Mouse (Mus musculus) brown adipose tissue, adult 24 weeks (tissue): ENCODE measurements around the gene Rps26. TPM values are rescaled to one million over a fixed set of nuclear protein-coding genes. Genes with fewer than 3 reads are reported as not detected.
"Not testable (repeated sequence)": the region's sequence is repeated elsewhere in the genome, so short reads cannot be mapped to it uniquely, and the experiment has no call there.

Experiments
- H3K27ac ChIP-seq: fragments of 200-500 bp; replicated peaks from 2 replicates; pipeline ENCODE4 v1.5.1; 2012; ENCODE audit warnings: low read depth, mild to moderate bottlenecking, low read length
- H3K4me1 ChIP-seq: fragments of 200-500 bp; 2 replicates; pipeline ENCODE4 v1.6.1; 2012; ENCODE audit warnings: low read length, mixed read lengths; ENCODE audit not compliant: control insufficient read depth, insufficient read depth, insufficient read length
- H3K4me3 ChIP-seq: fragments of 200-500 bp; 2 replicates; pipeline ENCODE4 v1.5.1; 2012; ENCODE audit warnings: low read depth, mild to moderate bottlenecking, low read length, moderate library complexity; ENCODE audit not compliant: insufficient read depth
- polyA plus RNA-seq: library from polyadenylated mRNA; stranded (reverse); fragments of >200 nt; gene quantifications from 2 replicates; pipeline ENCODE4 v1.2.4, GENCODE M21; 2012; ENCODE audit not compliant: missing spikeins, insufficient read depth, insufficient read length

Rps26 gene
- polyA plus RNA-seq, 1 experiment: 292 TPM

DNA sequence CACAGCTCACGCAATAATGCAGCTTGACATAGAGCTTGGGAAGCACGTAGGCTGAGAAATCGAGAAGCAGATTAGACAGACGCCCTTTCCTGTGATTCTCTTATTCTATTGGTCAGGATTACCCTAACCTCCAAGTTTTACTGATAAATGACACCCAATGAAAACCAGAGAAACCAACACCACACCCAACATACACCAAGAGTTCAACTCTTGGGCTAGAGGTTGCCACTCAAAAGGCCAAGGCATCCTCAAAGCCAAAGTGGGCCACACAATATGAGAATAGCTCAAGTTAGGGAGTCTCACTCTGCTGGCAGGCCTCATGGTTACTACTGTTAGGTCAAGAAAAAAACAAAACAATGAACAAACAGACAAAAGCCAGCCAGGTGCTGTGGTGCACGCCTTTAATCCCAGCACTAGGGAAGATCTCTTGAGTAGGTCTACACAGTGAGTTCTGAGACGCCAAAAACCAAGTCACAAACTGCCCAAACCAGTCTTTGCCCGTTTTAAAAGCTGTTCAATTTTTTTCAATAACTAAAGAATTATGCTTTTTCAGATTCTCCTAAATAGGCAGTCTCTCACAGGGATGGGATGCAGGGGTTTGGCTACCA is 1.2 kb downstream of the Rps26 start:
- Histone ChIP-seq H3K27ac (no peak overlapping the region), H3K4me1 (peaks cover 4% of the 10 kb centered on the region), H3K4me3 (peak overlapping the region; percentile 97)

DNA sequence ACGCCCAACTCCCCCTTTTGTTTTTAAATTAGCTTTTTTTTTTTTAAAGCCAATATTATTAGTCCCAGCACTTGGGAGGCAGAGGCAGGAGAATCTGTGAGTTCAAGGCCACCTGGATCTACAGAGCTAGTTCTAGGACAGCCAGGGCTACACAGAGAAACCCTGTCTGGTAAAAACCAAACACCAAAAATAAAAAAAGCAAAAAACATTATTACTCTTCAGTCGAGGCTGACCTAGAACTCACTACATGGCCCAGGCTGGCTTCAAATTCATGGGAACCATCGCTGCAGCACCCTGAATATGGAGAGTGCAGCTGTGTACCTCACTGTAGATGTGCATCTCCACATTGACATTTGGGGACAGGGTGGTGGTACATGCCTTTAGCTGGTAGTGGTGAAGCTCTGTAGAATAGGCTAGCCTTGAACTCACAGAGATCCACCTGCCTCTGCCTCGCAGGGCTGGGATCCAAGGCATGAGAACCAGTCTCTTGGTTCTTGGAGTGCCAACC is 3.4 kb downstream of the Rps26 start:
- not testable (repeated sequence) for H3K4me1 ChIP-seq, H3K4me3 ChIP-seq, H3K27ac ChIP-seq

DNA sequence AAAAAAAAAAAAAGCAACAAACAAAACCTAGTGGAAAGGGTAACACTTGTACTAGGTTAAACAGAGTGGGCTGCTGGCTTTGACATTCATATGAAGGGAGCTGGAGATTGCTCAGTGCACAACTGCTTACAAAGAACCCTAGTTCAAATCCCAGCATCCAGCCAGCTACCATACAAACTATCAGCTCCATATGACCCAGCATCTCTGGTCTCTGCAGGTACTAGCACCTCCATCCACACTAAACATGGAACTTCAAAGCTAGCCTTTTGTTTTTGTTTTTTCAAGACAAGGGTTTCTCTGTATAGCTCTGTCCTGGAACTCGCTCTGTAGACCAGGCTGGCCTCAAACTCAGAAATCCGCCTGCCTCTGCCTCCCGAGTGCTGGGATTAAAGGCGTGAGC is 3.8 kb downstream of the Rps26 start:
- no peak overlapping the region for H3K27ac ChIP-seq
- peaks cover 4% of the 10 kb centered on the region for H3K4me1 ChIP-seq
- H3K4me3 ChIP-seq: no peak overlapping the region

DNA sequence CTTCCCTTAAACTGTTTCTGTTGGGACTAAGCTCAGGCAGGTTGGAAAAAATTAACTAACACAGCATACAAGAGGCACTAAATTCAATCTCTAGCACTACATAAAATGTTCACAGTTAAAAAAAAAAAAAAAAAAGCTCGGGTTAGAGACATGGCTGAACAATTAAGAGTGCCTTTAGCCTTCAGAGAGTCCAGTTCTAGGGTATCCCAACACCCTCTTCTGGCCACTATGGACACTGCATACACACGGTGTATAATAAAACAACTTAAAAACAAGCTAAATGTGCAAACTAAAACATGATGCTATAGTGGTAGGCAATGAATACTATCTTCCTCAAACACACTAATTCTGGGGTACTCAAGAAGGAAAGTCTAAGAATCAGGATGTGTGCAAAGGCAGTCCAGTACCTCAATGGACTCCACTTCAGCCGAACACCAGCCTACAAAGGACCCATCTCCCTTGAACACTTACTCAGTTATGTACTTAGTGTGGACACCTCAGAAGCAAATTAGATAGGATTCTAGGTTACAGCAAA is 4.5 kb downstream of the Rps26 start:
- no peak overlapping the region for H3K4me3 ChIP-seq
- peaks cover 4% of the 10 kb centered on the region for H3K4me1 ChIP-seq
- no peak overlapping the region for H3K27ac ChIP-seq

DNA sequence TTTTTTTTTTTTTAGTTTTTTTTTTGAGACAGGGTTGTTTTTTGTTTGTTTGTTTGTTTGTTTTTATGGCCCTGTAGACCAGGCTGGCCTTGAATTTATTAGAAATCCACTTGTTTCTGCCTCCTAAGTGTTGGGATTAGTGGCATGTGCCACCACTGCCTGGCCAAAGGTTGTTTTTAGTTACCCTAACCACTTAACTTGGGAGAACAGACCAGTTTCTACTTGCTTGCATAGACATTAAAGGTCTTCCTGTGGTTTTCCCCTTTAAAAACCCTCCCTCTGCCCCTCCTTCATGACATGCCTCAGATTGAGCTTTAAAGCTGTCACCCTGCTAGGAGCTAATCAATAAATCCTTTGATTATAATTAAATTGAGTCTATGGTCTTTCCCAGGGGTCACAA is 6.3 kb downstream of the Rps26 start:
- H3K4me3 ChIP-seq: no peak overlapping the region
- H3K4me1 ChIP-seq: peaks cover under 1% of the 10 kb centered on the region; the same call in 1 of the 2 replicates
- no peak overlapping the region for H3K27ac ChIP-seq

DNA sequence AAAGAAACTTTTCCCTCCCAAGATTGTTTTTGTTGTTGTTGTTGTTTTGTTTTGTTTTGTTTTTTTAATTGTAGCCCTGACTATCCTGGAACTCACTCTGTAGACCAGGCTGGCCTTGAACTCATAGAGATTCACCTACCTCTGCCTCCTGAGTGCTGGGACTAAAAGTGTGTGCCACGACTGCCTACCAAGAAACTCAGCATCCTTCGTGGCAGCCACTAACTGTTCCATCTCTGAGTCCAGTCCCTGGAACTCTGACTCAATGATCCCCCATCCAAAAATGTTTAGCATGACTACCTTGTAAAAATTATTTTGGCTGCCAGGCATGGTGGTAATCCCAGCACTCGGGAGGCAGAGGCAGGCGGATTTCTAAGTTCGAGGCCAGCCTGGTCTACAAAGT is 7.4 kb downstream of the Rps26 start:
- H3K4me3 ChIP-seq, H3K27ac ChIP-seq, H3K4me1 ChIP-seq: not testable (repeated sequence)

DNA sequence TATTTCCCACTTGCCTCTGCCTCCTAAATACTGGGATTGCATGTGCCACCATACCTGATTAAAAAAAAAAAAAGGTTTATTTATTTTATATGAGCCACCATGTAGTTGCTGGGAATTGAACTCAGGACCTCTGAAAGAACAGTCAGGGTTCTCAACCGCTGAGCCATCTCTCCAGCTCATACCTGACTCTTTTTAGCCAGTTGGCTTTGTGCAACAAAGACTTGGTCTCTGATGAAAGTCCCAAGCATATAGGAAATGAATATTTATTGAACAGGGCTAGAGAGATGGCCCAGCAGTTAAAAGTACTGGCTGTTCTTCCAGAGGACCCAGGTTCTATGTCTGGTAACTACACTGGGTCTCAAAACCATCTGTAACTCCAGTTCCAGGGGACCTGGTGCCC is 8.0 kb downstream of the Rps26 start:
- H3K27ac ChIP-seq: no peak overlapping the region
- no peak overlapping the region for H3K4me3 ChIP-seq
- no peaks in the 10 kb centered on the region for H3K4me1 ChIP-seq

DNA sequence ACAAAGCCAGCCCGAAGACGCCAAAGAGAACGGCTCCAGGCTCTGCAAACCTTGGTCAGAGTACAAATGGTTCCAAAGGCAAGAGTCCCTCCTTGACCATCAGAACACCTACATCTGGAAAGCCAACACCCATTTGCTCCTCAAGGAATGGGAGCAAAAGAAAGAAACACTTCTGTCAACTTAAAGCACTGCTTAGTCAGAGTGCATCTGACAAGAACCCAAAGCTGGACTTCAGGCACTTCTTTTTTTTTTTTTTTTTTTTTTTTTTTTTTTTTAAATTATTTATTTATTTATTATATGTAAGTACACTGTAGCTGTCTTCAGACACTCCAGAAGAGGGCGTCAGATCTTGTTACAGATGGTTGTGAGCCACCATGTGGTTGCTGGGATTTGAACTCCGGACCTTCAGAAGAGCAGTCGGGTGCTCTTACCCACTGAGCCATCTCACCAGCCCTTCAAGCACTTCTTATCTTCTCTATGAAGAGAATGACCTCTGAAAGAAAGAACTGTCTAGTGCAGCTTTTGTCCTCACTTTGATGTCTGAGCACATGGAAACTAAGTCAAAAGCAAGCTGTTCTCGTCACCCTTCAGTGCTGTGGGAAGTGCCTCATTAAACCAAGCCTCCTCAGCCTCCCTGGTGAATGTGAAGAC is 10.6 kb downstream of the Rps26 start:
- not testable (repeated sequence) for H3K4me3 ChIP-seq

DNA sequence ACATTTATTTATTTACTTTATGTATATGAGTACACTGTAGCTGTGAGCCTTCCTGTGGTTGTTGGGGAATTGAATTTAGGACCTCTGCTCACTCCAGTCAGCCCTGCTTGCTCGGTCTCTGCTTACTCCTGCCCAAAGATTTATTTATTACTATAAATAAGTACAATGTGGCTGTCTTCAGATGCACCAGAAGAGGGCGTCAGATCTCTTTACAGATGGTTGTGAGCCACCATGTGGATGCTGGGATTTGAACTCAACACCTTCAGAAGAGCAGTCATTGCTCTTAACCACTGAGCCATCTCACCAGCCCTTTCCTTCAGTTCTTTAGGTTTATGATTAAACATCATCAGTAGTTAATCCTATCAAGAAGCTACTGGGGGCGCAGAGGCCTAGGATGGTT is 11.6 kb downstream of the Rps26 start:
- no peak overlapping the region for H3K27ac ChIP-seq
- no peak overlapping the region for H3K4me3 ChIP-seq
- H3K4me1 ChIP-seq: no peaks in the 10 kb centered on the region

More for the DNA sequence above, 10.6 kb downstream of the Rps26 start:
- H3K4me1 ChIP-seq, H3K27ac ChIP-seq: not testable (repeated sequence)

DNA sequence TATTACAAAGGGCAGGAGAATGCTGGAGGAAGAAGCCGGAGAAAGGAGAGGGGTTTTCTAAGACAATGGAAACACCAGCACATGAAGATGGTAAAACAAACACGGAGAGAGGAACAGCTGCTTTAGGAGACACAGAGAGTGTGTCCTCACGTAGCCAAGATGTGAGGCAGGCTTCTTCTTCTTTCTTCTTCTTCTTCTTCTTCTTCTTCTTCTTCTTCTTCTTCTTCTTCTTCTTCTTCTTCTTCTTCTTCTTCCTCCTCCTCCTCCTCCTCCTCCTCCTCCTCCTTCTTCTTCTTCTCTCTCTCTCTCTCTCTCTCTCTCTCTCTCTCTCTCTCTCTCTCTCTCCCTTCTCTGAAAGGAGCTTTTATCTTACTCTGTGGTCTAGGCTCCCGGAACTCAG is 12.7 kb downstream of the Rps26 start:
- H3K4me3 ChIP-seq, H3K27ac ChIP-seq, H3K4me1 ChIP-seq: not testable (repeated sequence)

DNA sequence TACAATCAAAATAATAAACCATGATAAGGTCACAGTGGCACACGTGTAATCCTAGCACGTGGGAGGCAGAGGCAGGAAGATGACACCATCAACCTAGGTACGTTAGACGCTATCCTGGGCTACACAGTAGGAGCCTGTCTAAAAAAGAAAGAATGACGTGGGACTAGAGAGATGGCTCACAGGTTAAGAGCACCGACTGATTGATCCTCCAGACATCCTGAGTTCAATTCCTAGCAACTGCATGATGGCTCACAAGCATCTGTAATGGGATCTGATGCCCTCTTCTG is 13.4 kb downstream of the Rps26 start:
- H3K4me3 ChIP-seq: no peak overlapping the region
- H3K4me1 ChIP-seq: no peaks in the 10 kb centered on the region
- H3K27ac ChIP-seq: no peak overlapping the region

DNA sequence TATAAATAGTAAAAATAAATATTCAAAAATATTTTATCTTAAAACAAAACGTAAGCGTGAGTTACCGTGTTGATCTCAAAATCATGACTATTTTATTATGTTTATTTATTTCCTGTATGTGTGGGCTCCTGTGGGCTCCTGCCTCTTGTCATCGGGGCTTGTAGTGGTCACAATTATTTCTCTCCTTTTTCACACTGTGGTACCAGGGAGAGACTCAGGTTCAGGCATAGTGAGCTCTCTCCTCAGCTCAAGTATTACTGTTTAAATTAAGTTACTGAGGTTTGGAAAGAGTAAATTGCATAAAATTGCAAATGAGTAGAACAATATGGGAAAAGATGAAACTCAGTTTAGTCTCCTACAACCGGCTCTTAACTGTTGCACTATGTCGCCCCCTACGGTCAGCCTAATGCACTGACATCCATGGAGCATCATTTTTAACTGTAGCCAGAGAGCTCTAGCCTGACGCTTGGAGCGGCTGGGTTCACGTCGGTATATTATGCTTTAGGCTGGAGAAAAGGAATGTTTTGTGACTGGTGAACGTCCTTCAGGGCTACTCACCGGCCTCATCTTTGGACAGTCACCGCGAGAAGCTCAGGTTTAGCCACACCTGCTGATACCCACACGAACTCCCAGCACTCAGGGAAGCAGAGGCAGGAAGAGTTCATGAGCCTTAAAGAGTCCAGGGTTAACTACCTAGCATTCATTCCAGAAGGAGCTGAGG is 14.0 kb downstream of the Rps26 start:
- H3K4me1 ChIP-seq: no peaks in the 10 kb centered on the region
- H3K27ac ChIP-seq: no peak overlapping the region
- no peak overlapping the region for H3K4me3 ChIP-seq

DNA sequence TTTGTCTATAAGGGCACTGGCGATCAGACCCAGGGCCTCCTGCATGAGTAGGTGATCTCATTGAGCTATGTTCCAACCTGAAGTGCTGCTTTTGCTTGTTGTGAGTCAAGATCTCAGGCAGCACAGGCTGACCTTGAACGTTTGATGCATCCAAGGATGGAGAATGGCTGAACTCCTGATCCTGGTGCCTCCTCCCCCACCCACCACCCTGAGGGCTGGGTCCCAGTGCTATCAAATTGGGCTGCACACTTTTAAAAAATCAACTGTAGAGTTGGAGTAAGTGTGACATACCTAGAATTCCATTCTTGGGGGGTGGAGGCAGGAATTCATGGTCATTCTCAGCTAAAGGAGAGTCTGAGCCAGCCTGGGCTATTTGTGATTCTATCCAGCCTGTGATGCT is 20.1 kb downstream of the Rps26 start:
- H3K27ac ChIP-seq: no peak overlapping the region

DNA sequence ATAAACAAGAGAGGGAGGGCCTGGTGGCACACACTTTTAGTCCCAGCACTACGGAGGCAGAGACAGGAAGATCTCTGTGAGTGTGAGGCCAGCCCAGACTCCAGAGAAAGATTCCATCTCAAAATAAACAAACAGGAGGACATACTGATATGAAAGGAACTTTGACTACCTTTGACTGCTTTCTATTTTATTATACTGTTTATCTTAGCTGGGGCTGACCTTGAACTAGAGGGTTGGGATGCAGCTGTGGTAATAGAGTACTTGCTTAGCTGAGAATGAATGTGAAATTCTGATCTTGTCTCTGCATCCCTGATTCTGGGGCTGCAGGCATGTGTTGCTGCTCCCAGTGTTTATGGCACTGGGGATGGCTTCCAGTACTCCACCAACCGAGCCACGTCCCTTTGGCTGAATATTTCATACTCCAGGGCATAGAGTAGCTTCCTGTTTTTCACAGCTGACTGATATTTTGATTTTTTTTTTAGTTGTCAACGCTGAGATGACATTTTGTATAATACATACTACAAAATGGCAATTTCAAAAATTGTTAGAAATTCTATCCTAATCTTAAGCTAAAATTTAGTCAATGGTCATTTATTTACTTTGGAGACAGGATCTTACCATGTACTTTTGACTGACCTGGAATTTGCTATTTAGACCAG is 23.9 kb downstream of the Rps26 start:
- Histone ChIP-seq H3K27ac (no peak overlapping the region), H3K4me1 (no peaks in the 10 kb centered on the region), H3K4me3 (no peak overlapping the region)

More for the DNA sequence above, 20.1 kb downstream of the Rps26 start:
- Histone ChIP-seq H3K4me3 (no peak overlapping the region), H3K4me1 (no peaks in the 10 kb centered on the region)

DNA sequence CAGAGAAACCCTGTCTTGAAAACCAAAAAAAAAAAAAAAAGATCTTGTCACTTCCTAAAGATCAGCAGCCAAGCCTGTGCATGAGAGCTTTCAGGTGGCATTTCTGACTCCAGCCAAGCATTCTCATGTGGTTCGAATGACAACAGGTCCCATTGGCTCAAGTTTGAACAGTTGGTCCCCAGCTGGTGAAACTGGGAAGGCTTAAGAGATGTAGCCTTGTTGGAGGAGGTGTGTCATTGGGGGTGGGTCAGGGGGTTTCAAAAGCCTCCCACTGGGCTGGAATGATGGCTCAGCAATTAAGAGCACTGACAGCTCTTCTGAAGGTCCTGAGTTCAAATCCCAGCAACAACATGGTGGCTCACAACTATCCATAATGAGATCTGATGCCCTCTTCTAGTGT is 25.0 kb downstream of the Rps26 start:
- Histone ChIP-seq H3K4me1 (no peaks in the 10 kb centered on the region), H3K4me3 (no peak overlapping the region), H3K27ac (no peak overlapping the region)
